Mouse (Mus musculus): ENCODE measurements around the gene Krtcap2.

DNA sequence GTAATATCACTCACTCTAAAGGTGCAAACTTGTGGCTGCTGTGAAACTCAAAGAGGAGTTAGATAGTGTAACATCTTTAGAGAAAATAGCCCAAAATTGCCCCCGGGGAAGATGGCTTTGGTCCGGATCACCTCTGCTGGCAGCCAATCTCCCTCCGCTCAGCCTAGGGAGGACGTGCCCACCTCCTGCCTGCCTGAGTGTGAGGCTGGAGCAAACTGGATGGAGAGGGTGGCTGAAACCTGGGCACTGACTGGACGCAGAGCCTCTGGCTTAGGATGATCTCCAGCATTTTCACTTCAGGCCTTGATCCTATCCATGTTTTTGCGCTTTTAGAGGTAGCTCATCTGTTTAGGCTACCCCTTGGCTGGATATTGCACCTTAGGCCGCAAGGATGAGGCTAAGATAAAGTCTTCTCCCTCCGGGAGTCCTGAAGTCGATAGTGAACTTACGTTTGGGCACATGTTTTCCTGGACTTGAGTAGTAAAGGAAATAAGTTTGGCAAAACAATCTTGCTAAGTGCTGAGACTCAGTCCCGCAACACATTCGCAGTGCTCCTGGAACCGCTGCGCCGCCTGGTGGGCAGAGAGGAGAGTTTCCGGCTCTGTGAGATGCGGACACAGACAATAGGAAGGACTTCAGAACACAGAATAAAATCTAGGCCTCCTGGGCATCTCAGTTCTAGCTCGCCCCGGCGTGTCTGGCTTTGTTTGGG is 36.0 kb downstream of the Krtcap2 start:
- peak; percentile 28; the same call in 1 of the 2 replicates for TF ChIP-seq POLR2A (IDR thresholded peaks at IDR 0.05; ENCODE audit: borderline replicate concordance, extremely low read depth, low read depth, low read length)
- peak; percentile 98 for TF ChIP-seq CTCF (IDR thresholded peaks at IDR 0.05; ENCODE audit: insufficient read depth, low read length)

All from lung, adult 2 months (tissue).